ENCODE assay signal across 9 mouse cellular contexts in genomic region chr2:31845512-31845895, GRCm38 (mm10). TPM values are rescaled to one million over a fixed set of nuclear protein-coding genes. Genes with fewer than 3 reads are reported as not detected.
DNase-seq lines count a peak whose midpoint lies in the region; ATAC-seq and TF ChIP-seq lines count a peak whose summit lies in the region.
"Had no signal": no experiment of that assay in that cellular context is flagged by ENCODE, and none has a peak within 500 bp of the region (broad histone marks: within the 10 kb centered on the region; RNA-seq: fewer than 3 reads in every experiment).

No protein-coding gene starts in this region.

- peak overlapping the region; percentile 97 for H3K4me2 ChIP-seq in heart, postnatal 0 days (ENCODE audit: low read depth, low read length)
- H3K4me2 ChIP-seq in hindbrain, embryonic 16.5 days (ENCODE audit: low read length): peak overlapping the region; percentile 99
- peak overlapping the region; percentile 96 for H3K4me2 ChIP-seq in midbrain, embryonic 16.5 days (ENCODE audit: low read length)

- H3K36me3 ChIP-seq in heart, postnatal 0 days (replicated peaks; ENCODE audit: control insufficient read depth, insufficient read depth, low read length): no peaks in the 10 kb centered on the region
- H3K36me3 ChIP-seq in embryonic facial prominence, embryonic 10.5 days (replicated peaks): no peaks in the 10 kb centered on the region
- no peaks in the 10 kb centered on the region for H3K36me3 ChIP-seq in hindbrain, embryonic 16.5 days (ENCODE audit: control insufficient read depth, insufficient read depth, low read length)
- no peaks in the 10 kb centered on the region for H3K36me3 ChIP-seq in midbrain, embryonic 16.5 days (ENCODE audit: control insufficient read depth, insufficient read depth, low read length)

- no peak for ATAC-seq in heart, postnatal 0 days (ENCODE audit: insufficient read depth, low read depth)
- ATAC-seq in hindbrain, embryonic 16.5 days: no peak
- ATAC-seq in midbrain, embryonic 16.5 days: no peak

- peaks cover 10% of the 10 kb centered on the region for H3K4me1 ChIP-seq in heart, postnatal 0 days (ENCODE audit: control insufficient read depth, insufficient read depth)
- H3K4me1 ChIP-seq in embryonic facial prominence, embryonic 10.5 days: peaks cover 46% of the 10 kb centered on the region
- H3K4me1 ChIP-seq in hindbrain, embryonic 16.5 days (ENCODE audit: control insufficient read depth, insufficient read depth, low read depth, low read length): peaks cover 24% of the 10 kb centered on the region
- H3K4me1 ChIP-seq in midbrain, embryonic 16.5 days (ENCODE audit: control insufficient read depth, insufficient read depth, low read length): peaks cover 14% of the 10 kb centered on the region; the same call in 1 of the 2 replicates

- H3K27ac ChIP-seq in heart, postnatal 0 days (ENCODE audit: low read depth): no peak overlapping the region
- peak overlapping the region; percentile 48 for H3K27ac ChIP-seq in embryonic facial prominence, embryonic 10.5 days (replicated peaks)
- no peak overlapping the region for H3K27ac ChIP-seq in hindbrain, embryonic 16.5 days (ENCODE audit: low read depth, low read length)
- H3K27ac ChIP-seq in midbrain, embryonic 16.5 days (ENCODE audit: low read length): no peak overlapping the region

- TF ChIP-seq EP300 in heart, postnatal 0 days (IDR thresholded peaks at IDR 0.05; ENCODE audit: low read depth): no peak

- H3K9me3 ChIP-seq in heart, postnatal 0 days (replicated peaks; ENCODE audit: control insufficient read depth, low read length): no peaks in the 10 kb centered on the region
- no peaks in the 10 kb centered on the region for H3K9me3 ChIP-seq in embryonic facial prominence, embryonic 10.5 days
- H3K9me3 ChIP-seq in hindbrain, embryonic 16.5 days (ENCODE audit: control insufficient read depth, low read length): no peaks in the 10 kb centered on the region
- H3K9me3 ChIP-seq in midbrain, embryonic 16.5 days (replicated peaks; ENCODE audit: control insufficient read depth, low read length, poor library complexity, severe bottlenecking): no peaks in the 10 kb centered on the region

- H3K4me3 ChIP-seq in heart, postnatal 0 days (ENCODE audit: low read depth, low read length): peak overlapping the region; percentile 59
- H3K4me3 ChIP-seq in embryonic facial prominence, embryonic 10.5 days: peak overlapping the region; percentile 62
- H3K4me3 ChIP-seq in hindbrain, embryonic 16.5 days (ENCODE audit: low read length): peak overlapping the region; percentile 64
- peak overlapping the region; percentile 61 for H3K4me3 ChIP-seq in midbrain, embryonic 16.5 days (ENCODE audit: low read depth, low read length)

- TF ChIP-seq CTCF in heart, postnatal 0 days (IDR thresholded peaks at IDR 0.05; ENCODE audit: low read depth): no peak

- WGBS in heart, postnatal 0 days: 3% methylated on average over 23 of the region's 26 CpGs
- WGBS in embryonic facial prominence, embryonic 10.5 days: 4% methylated on average over 26 of the region's 26 CpGs
- WGBS in hindbrain, embryonic 16.5 days: 3% methylated on average over 20 of the region's 26 CpGs
- 2% methylated on average over 22 of the region's 26 CpGs for WGBS in midbrain, embryonic 16.5 days

- peaks cover 71% of the 10 kb centered on the region for H3K27me3 ChIP-seq in heart, postnatal 0 days (ENCODE audit: control insufficient read depth, insufficient read depth, low read length)
- H3K27me3 ChIP-seq in embryonic facial prominence, embryonic 10.5 days (replicated peaks; ENCODE audit: low read depth, poor library complexity, severe bottlenecking): peaks cover 83% of the 10 kb centered on the region
- peaks cover 27% of the 10 kb centered on the region for H3K27me3 ChIP-seq in hindbrain, embryonic 16.5 days (replicated peaks; ENCODE audit: control insufficient read depth, insufficient read depth, low read length)
- H3K27me3 ChIP-seq in midbrain, embryonic 16.5 days (ENCODE audit: control insufficient read depth, insufficient read depth, low read depth, low read length): peaks cover 15% of the 10 kb centered on the region

- no peak for DNase-seq in heart, postnatal 0 days (ENCODE audit: low spot score)
- no peak for DNase-seq in heart, adult 18-20 months
- peak; percentile 37 for DNase-seq in embryonic facial prominence, embryonic 10.5 days (ENCODE audit: low spot score)
- DNase-seq in adrenal gland, postnatal 10 days: no peak
- DNase-seq in cerebellum, adult 18-20 months: no peak
- DNase-seq in adrenal gland, postnatal 14 days: no peak

- H3K9ac ChIP-seq in heart, postnatal 0 days (replicated peaks; ENCODE audit: low read depth, low read length): 0 out of 2 replicates have a peak overlapping the region, but pooled peaks have one; percentile 14
- H3K9ac ChIP-seq in hindbrain, embryonic 16.5 days (ENCODE audit: low read depth, low read length): peak overlapping the region; percentile 74
- peak overlapping the region; percentile 76 for H3K9ac ChIP-seq in midbrain, embryonic 16.5 days (ENCODE audit: low read depth, low read length)

RNA-seq across cellular contexts. Expression of gene Fibcd1, which starts 0.3 kb away (rescaled TPM):
- total RNA-seq in heart, postnatal 0 days (2014; rRNA removed; ENCODE audit: low replicate concordance): not detected in 2 replicates
- polyA plus RNA-seq in heart, postnatal 0 days (2015; fragmentation: Nextera tagmentation; extraction: Ambion mirVana): not detected in 2 replicates
- not detected for total RNA-seq in heart, adult 18-20 months (2021)
- 0.17 and 0.35 TPM in 2 replicates for polyA plus RNA-seq in embryonic facial prominence, embryonic 10.5 days (2016; fragmentation: Nextera tagmentation; extraction: Ambion mirVana)
- 7.1 and 8.6 TPM in 2 replicates for polyA plus RNA-seq in hindbrain, embryonic 16.5 days (2015; fragmentation: Nextera tagmentation; extraction: Ambion mirVana)
- 16.4 and 20.9 TPM in 2 replicates for polyA plus RNA-seq in midbrain, embryonic 16.5 days (2015; fragmentation: Nextera tagmentation; extraction: Ambion mirVana)
- total RNA-seq in adrenal gland, postnatal 10 days (2021): under 1 TPM; 0.27 to 0.39 TPM
- 0.07 and 0.38 TPM in 2 replicates for total RNA-seq in adrenal gland, postnatal 14 days (2021)

RNA-seq across cellular contexts. Expression of gene Qrfp, which starts 35.1 kb away (rescaled TPM):
- total RNA-seq in heart, postnatal 0 days (2014; rRNA removed; ENCODE audit: low replicate concordance): not detected in 2 replicates
- polyA plus RNA-seq in heart, postnatal 0 days (2015; fragmentation: Nextera tagmentation; extraction: Ambion mirVana): 0.04 TPM in 1 of 2 replicates, not detected in the other
- under 1 TPM in 1 of 2 experiments, not detected in 1; 0.10 TPM for total RNA-seq in heart, adult 18-20 months (2021)
- 0.19 and 0.20 TPM in 2 replicates for polyA plus RNA-seq in embryonic facial prominence, embryonic 10.5 days (2016; fragmentation: Nextera tagmentation; extraction: Ambion mirVana)
- polyA plus RNA-seq in hindbrain, embryonic 16.5 days (2015; fragmentation: Nextera tagmentation; extraction: Ambion mirVana): 0.09 TPM in 1 of 2 replicates, not detected in the other
- 0.14 and 0.18 TPM in 2 replicates for polyA plus RNA-seq in midbrain, embryonic 16.5 days (2015; fragmentation: Nextera tagmentation; extraction: Ambion mirVana)
- total RNA-seq in adrenal gland, postnatal 10 days (2021): not detected
- total RNA-seq in adrenal gland, postnatal 14 days (2021): 0.19 TPM in 1 of 2 replicates, not detected in the other
- total RNA-seq: left cerebral cortex, postnatal 14 days had no signal

RNA-seq across cellular contexts. Expression of gene Lamc3, which starts 41.6 kb away (rescaled TPM):
- total RNA-seq in heart, postnatal 0 days (2014; rRNA removed; ENCODE audit: low replicate concordance): 0.65 and 1.8 TPM in 2 replicates
- polyA plus RNA-seq in heart, postnatal 0 days (2015; fragmentation: Nextera tagmentation; extraction: Ambion mirVana): 0.14 and 0.16 TPM in 2 replicates
- total RNA-seq in heart, adult 18-20 months (2021): under 1 TPM; 0.67 to 0.75 TPM
- 2.3 TPM in 2 replicates for polyA plus RNA-seq in embryonic facial prominence, embryonic 10.5 days (2016; fragmentation: Nextera tagmentation; extraction: Ambion mirVana)
- polyA plus RNA-seq in hindbrain, embryonic 16.5 days (2015; fragmentation: Nextera tagmentation; extraction: Ambion mirVana): 3.2 and 5.8 TPM in 2 replicates
- 3.9 and 4.0 TPM in 2 replicates for polyA plus RNA-seq in midbrain, embryonic 16.5 days (2015; fragmentation: Nextera tagmentation; extraction: Ambion mirVana)
- 10 to 100 TPM; 11.3 to 11.4 TPM for total RNA-seq in adrenal gland, postnatal 10 days (2021)
- total RNA-seq in adrenal gland, postnatal 14 days (2021): 14.4 and 14.9 TPM in 2 replicates

Comparison
In these comparisons a context has a peak if more than half of its experiments do, and no peak if none do; other contexts are left out.
1. H3K9ac ChIP-seq: peak in every context shown above with its lines; median percentile 76 in midbrain, embryonic 16.5 days; 74 in hindbrain, embryonic 16.5 days; 14 in heart, postnatal 0 days.